Mouse (Mus musculus) natural killer cell, adult 2 months (primary cell): ENCODE data around the gene AI593442.

Source experiments
- DNase-seq, 2 experiments: peaks; one replicate each; pipeline ENCODE4 v3.0.0; 2022; ENCODE audit warnings: low spot score in 2 of 2

AI593442 gene

DNA sequence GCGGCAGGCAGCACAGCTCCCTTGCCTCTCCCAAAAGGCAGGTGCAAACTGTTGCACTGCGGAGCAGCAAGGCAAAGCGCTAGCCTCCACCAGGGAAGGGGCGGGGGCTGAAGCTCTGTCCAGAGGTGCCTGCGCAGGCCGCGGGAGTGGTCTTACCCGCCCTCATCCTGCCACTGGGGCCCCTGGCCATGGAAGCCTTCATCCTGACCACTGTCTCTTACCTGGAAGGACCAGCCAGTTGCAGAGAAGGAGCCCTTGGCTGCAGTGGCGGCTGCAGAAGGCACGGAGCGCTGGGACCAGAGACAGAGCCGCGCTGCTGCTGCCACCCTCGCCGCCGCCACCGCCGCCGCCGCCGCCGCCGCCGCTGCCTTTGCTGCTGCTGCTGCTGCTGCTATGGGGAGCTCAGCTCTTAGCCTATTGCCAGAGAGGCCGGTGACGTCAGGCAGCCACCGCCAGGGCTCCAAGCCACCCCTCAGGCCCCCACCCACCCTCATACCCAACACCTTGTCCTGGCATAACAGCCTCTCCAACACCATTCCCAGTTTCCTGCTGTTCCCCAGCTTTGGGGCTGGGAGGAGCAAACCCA, at the start of gene AI593442:
Gene AI593442, minus strand, starts transcription at position 419 of the 586 bp plus-strand sequence.
- no peak for DNase-seq

DNA sequence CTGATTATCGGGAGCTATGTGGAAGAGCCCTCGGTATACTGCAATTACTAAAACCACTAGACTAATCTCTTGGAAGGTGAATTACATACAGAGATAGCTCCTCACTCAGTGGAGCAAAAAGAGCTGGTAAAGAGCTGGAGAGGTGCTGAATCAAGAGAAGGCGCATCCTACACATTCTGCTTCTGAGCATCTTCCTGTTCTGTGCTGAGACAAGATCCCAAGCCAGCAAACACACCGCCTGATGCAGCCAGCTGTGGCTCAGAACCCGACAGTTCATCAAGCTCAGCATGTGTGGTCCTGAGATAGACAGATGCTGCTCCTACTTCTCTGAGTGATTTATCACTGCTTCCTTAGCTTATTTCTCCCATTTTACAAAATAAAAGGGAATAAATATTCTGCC, 49.2 kb upstream of the AI593442 start:
- DNase-seq, result no peak

DNA sequence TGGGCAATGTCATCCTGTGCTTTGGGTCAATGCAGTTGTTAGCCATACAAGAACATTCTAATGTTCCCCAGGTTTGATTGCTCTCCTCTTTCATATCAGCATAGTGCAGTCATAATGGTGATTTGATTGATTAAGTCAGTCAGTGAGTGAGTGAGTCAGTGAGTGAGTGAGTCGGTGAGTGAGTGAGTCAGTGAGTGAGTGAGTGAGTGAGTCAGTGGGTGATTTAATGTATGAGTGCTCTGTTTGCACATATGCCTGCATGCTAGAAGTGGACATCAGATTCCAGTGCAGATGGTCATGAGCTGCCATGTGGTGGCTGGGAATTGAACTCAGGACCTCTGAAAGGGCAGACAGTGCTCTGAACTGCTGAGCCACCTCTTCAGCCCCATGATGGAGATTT, 43.0 kb upstream of the AI593442 start:
- DNase-seq, result no peak

GRCm38 (mm10) chr9:52719562-52719961, 40.0 kb upstream of the AI593442 start:
- DNase-seq, result no peak

GRCm38 (mm10) chr9:52680036-52680435, 456 bp upstream of the AI593442 start:
- no peak for DNase-seq

DNA sequence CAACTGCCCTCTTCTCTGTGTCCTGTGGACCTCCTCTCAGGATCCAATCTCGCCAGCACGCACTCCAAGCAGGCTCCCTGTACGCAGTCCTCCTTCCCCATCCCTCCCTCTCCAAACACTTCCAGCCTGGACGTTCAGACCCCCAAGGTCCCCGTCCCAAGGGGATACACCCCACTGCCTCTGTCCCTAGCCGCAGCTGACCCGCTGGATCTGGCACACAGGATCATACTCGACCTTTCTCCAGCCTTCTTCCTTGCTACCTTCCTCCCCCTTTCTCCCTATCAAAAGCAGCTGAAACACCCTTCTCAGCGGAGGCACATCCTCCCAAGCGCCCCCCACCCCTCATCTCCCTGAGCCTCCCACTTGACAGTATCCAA, 753 bp downstream of the AI593442 start:
- no peak for DNase-seq

GRCm38 (mm10) chr9:52678179-52678838, 1.3 kb downstream of the AI593442 start:
- DNase-seq, result no peak

GRCm38 (mm10) chr9:52676587-52676986, 3.0 kb downstream of the AI593442 start:
- DNase-seq, result no peak

DNA sequence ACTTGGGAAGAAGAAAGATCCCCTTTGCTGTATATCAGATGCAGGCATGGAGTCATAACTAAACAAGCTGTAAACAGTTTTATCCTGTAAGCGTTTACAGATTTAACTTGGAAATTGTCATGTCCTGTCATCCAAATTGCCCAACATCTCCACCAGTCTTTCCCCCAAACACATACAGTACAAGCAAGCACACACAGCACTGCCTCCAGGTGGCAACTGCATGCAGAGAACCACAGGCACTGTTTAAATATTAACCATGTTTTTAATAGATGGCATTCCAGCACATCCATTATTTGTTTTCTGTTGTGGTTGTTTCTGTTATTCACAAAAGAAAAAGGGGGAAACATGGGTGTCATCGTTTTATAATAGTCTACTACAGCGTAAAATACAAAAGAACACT, 3.6 kb downstream of the AI593442 start:
- no peak for DNase-seq

- DNase-seq, result no peak
Measured at GRCm38 (mm10) chr9:52661422-52661821, 18.2 kb downstream of the AI593442 start.

DNA sequence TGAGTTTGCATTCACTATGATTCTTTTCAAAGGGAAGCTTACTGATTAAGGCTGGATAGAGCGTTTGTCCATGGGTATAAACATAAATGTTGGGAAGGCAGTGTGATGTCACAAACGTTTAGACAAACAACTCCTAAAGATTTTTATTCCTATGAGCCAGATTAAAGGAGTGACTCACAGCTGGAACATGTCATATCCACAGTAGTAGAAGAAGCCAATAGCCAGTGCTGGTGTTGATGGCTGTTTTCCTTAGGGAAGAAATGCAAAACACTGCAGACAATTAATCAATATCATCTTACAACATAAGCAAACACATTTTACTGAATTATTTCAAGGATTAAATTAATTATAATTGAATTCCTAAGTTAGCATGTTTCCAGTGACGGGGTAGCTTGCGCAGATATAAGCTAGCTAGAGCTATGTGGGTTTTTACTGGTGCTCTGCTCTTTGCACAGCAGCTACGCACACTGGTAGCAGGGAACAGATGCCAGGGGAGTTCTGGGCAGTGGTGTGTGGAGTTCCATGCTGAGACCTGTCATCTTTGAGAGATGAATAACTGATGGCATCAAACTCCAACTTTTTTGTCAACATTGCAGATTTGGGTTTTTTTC, 29.1 kb downstream of the AI593442 start:
- DNase-seq, result no peak

DNA sequence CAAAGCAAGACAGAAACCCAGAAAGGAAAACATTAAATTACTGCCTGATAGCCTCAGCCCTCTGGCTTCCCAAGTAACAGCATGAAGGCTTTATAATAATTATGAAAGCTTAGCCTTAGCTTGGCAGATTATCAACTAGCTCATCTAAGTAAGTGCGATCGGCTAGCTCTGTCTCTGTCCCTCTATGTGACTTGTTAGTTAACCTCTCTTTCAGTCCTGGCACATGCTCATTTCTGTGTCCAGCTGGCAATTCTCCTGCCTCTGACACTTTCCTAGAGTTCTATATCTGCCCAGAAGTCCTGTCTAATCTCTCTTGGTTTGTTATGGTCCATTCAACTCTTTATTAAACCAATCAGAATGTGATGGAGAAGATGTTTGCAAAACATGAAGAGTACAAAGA, 34.3 kb downstream of the AI593442 start:
- DNase-seq, result no peak

DNA sequence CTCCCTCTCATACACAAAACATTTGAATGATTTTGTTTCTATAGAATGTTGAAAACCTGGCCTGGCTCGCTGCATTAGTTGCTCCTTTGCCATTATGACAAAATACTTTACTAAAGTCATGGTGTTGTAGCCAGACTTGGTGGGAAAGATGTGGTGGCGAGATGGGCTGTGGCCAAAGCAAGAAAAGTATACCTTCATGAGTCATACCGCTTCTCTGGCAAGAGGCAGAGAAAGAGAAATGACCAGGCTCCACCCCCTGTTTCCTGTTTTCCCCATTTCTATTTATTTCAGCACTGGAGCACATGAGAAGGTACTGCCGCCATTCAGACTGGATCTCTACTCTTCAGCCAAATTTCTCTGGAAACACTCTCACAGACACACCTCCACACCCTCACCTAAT, 35.0 kb downstream of the AI593442 start:
- DNase-seq, result no peak

GRCm38 (mm10) chr9:52644156-52644555, 35.4 kb downstream of the AI593442 start:
- DNase-seq, result no peak

- DNase-seq, result no peak
Measured at GRCm38 (mm10) chr9:52635991-52636390, 43.6 kb downstream of the AI593442 start.

DNA sequence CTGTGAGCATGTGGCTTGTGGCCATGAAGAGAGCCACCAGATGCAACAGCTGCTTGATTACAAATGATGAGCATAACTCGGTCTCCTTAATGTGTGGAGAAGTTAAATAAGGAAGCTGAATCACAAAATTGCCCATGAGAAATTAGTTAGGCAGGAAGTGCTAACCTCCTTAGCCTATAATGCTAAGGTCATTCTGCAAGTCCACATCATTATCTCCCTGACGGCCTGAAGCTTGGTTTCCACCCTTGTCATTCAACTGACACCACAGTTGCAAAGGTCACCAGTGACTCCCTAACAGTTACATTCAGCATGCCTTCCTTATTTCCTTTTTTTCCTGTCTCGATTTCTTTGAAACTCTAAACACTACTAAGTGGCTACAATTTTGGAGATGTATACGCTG, 55.7 kb downstream of the AI593442 start:
- no peak for DNase-seq
